Mouse (Mus musculus) neural tube, embryonic 12.5 days (tissue): ENCODE data around the gene Sigmar1. TPM values are rescaled to one million over a fixed set of nuclear protein-coding genes. Genes with fewer than 3 reads are reported as not detected.
"Not testable (repeated sequence)": the region's sequence is repeated elsewhere in the genome, so short reads cannot be mapped to it uniquely, and the experiment has no call there.

ENCODE experiments used
- ATAC-seq: fragments of 200-750 bp; cut with Nextera tagmentation; 2 replicates; pipeline ENCODE4 v1.8.0; 2017; ENCODE audit warnings: low read depth, mild to moderate bottlenecking, moderate TSS enrichment, moderate library complexity; ENCODE audit not compliant: low FRiP score
- H3K27ac ChIP-seq: fragments of 300-500 bp; sonication (generic); 2 replicates; pipeline ENCODE4 v1.5.1; 2016
- H3K27me3 ChIP-seq: fragments of 300-500 bp; sonication (generic); replicated peaks from 2 replicates; pipeline ENCODE4 v1.6.1; 2016; ENCODE audit warnings: mild to moderate bottlenecking
- H3K36me3 ChIP-seq: fragments of 300-500 bp; sonication (generic); 2 replicates; pipeline ENCODE4 v1.6.1; 2016; ENCODE audit warnings: mild to moderate bottlenecking
- H3K4me1 ChIP-seq: fragments of 300-500 bp; sonication (generic); 2 replicates; pipeline ENCODE4 v1.6.1; 2016
- H3K4me2 ChIP-seq: fragments of 300-500 bp; sonication (generic); replicated peaks from 2 replicates; pipeline ENCODE4 v1.6.1; 2016; ENCODE audit warnings: mild to moderate bottlenecking
- H3K4me3 ChIP-seq: fragments of 300-500 bp; sonication (generic); 2 replicates; pipeline ENCODE4 v1.5.1; 2016
- H3K9ac ChIP-seq: fragments of 300-500 bp; sonication (generic); 2 replicates; pipeline ENCODE4 v1.6.1; 2016; ENCODE audit warnings: mild to moderate bottlenecking
- H3K9me3 ChIP-seq: fragments of 300-500 bp; sonication (generic); 2 replicates; pipeline ENCODE4 v1.6.1; 2016; ENCODE audit warnings: mild to moderate bottlenecking
- WGBS: fragments of 180-500 bp; shearing (Covaris S2); methylation state at CpG from one replicate; pipeline ENCODE4 v1.1.7; 2016; 5-methylcytosine and 5-hydroxymethylcytosine counted together
- polyA plus RNA-seq: library from polyadenylated mRNA; unstranded; fragments of >200 nt; fragmentation: Nextera tagmentation; extraction: Ambion mirVana; gene quantifications from 2 replicates; pipeline ENCODE4 v1.2.1, GENCODE M21; 2016

The Sigmar1 gene
- polyA plus RNA-seq, 1 experiment from 2014 or later = 63.7 TPM

GRCm38 (mm10) chr4:41704651-41705050 lies 51.3 kb downstream of the Sigmar1 start:
- H3K9ac ChIP-seq = no peak overlapping the region
- 0 out of 2 replicates have a peak, but pooled peaks cover 8% of the 10 kb centered on the region for H3K27me3 ChIP-seq
- no peak for ATAC-seq
- 5% methylated on average over 5 of the region's 5 CpGs for WGBS
- H3K4me1 ChIP-seq = peaks cover 24% of the 10 kb centered on the region
- no peak overlapping the region for H3K4me2 ChIP-seq
- H3K9me3 ChIP-seq = no peaks in the 10 kb centered on the region
- no peak overlapping the region for H3K27ac ChIP-seq
- H3K36me3 ChIP-seq = no peaks in the 10 kb centered on the region
- no peak overlapping the region for H3K4me3 ChIP-seq

- H3K4me3 ChIP-seq, H3K36me3 ChIP-seq, H3K4me2 ChIP-seq, H3K27ac ChIP-seq, ATAC-seq, H3K27me3 ChIP-seq, H3K9ac ChIP-seq, H3K9me3 ChIP-seq: not testable (repeated sequence)
- WGBS = 64% methylated on average over 2 of the region's 2 CpGs
- peaks cover 14% of the 10 kb centered on the region for H3K4me1 ChIP-seq
Measured at GRCm38 (mm10) chr4:41702226-41702625, 53.7 kb downstream of the Sigmar1 start.

GRCm38 (mm10) chr4:41700224-41700623 lies 55.7 kb downstream of the Sigmar1 start:
- H3K4me3 ChIP-seq, H3K4me2 ChIP-seq, H3K27ac ChIP-seq, ATAC-seq, H3K9me3 ChIP-seq, H3K4me1 ChIP-seq, H3K9ac ChIP-seq, H3K36me3 ChIP-seq, H3K27me3 ChIP-seq: not testable (repeated sequence)
- 61% methylated on average over 7 of the region's 8 CpGs for WGBS

- ATAC-seq, H3K4me3 ChIP-seq, H3K36me3 ChIP-seq, H3K27me3 ChIP-seq, H3K9ac ChIP-seq, H3K9me3 ChIP-seq, H3K27ac ChIP-seq, H3K4me1 ChIP-seq: not testable (repeated sequence)
- 79% methylated on average over 10 of the region's 10 CpGs for WGBS
- H3K4me2 ChIP-seq = peak within 1 kb of the TSS; percentile 41; the same call in 1 of the 2 replicates
Measured at GRCm38 (mm10) chr4:41699783-41700182, 56.2 kb downstream of the Sigmar1 start, which contains the start of gene Il11ra1. Il11ra1 (plus strand) TSS chr4:41699989.

- H3K4me3 ChIP-seq, H3K27me3 ChIP-seq, H3K27ac ChIP-seq, H3K9me3 ChIP-seq, H3K4me1 ChIP-seq, ATAC-seq, H3K9ac ChIP-seq, H3K36me3 ChIP-seq: not testable (repeated sequence)
- WGBS = 6% methylated on average over 21 of the region's 32 CpGs
- peak overlapping the region; percentile 41 for H3K4me2 ChIP-seq
Measured at GRCm38 (mm10) chr4:41698421-41699016, 57.4 kb downstream of the Sigmar1 start.

GRCm38 (mm10) chr4:41696930-41697841 lies 58.8 kb downstream of the Sigmar1 start, which contains the start of gene Cntfr:
Cntfr (minus strand) TSS chr4:41697089.
- 16% methylated on average over 27 of the region's 40 CpGs for WGBS

GRCm38 (mm10) chr4:41696452-41696851 lies 59.5 kb downstream of the Sigmar1 start:
- 3% methylated on average over 14 of the region's 15 CpGs for WGBS
- not testable (repeated sequence) for H3K27ac ChIP-seq, H3K36me3 ChIP-seq, H3K4me2 ChIP-seq, H3K9me3 ChIP-seq, ATAC-seq, H3K4me1 ChIP-seq, H3K9ac ChIP-seq, H3K27me3 ChIP-seq, H3K4me3 ChIP-seq

More at GRCm38 (mm10) chr4:41696930-41697841, 58.8 kb downstream of the Sigmar1 start, which contains the start of gene Cntfr:
- not testable (repeated sequence) for ATAC-seq, H3K4me3 ChIP-seq, H3K36me3 ChIP-seq, H3K4me1 ChIP-seq, H3K9me3 ChIP-seq, H3K9ac ChIP-seq, H3K27ac ChIP-seq, H3K27me3 ChIP-seq
- H3K4me2 ChIP-seq = peak within 1 kb of the TSS; percentile 51

- not testable (repeated sequence) for H3K4me3 ChIP-seq
Measured at GRCm38 (mm10) chr4:41695800-41696199, 60.2 kb downstream of the Sigmar1 start.

GRCm38 (mm10) chr4:41693511-41693910 lies 62.4 kb downstream of the Sigmar1 start:
- H3K36me3 ChIP-seq, H3K27me3 ChIP-seq, H3K9me3 ChIP-seq, H3K9ac ChIP-seq, ATAC-seq, H3K4me1 ChIP-seq, H3K27ac ChIP-seq: not testable (repeated sequence)
- Histone ChIP-seq H3K4me2 (peak overlapping the region; percentile 57), H3K4me3 (peak overlapping the region; percentile 11; the same call in 1 of the 2 replicates)
- WGBS = 8% methylated on average over 4 of the region's 4 CpGs

More at GRCm38 (mm10) chr4:41695800-41696199, 60.2 kb downstream of the Sigmar1 start:
- H3K36me3 ChIP-seq, H3K27ac ChIP-seq, H3K4me1 ChIP-seq, H3K27me3 ChIP-seq, H3K9ac ChIP-seq, H3K9me3 ChIP-seq, ATAC-seq: not testable (repeated sequence)
- H3K4me2 ChIP-seq = peak overlapping the region; percentile 51
- under 1% methylated on average over 15 of the region's 38 CpGs for WGBS

GRCm38 (mm10) chr4:41690014-41690413 lies 65.9 kb downstream of the Sigmar1 start:
- H3K4me1 ChIP-seq, H3K27me3 ChIP-seq, H3K36me3 ChIP-seq, H3K4me3 ChIP-seq, H3K4me2 ChIP-seq, H3K27ac ChIP-seq, ATAC-seq, H3K9me3 ChIP-seq, H3K9ac ChIP-seq: not testable (repeated sequence)
- no CpG with 5 or more reads among the region's 4 CpGs for WGBS

GRCm38 (mm10) chr4:41688562-41688961 lies 67.4 kb downstream of the Sigmar1 start:
- H3K9ac ChIP-seq, H3K9me3 ChIP-seq, H3K27me3 ChIP-seq, H3K36me3 ChIP-seq, H3K4me3 ChIP-seq, H3K27ac ChIP-seq, H3K4me2 ChIP-seq, ATAC-seq: not testable (repeated sequence)
- 64% methylated on average over 1 of the region's 1 CpGs for WGBS
- peaks cover 13% of the 10 kb centered on the region for H3K4me1 ChIP-seq
